Mouse (Mus musculus): Measurements from ENCODE around the gene Dnm2.
"Not testable (repeated sequence)": the region's sequence is repeated elsewhere in the genome, so short reads cannot be mapped to it uniquely, and the experiment has no call there.

Gene Dnm2

DNA sequence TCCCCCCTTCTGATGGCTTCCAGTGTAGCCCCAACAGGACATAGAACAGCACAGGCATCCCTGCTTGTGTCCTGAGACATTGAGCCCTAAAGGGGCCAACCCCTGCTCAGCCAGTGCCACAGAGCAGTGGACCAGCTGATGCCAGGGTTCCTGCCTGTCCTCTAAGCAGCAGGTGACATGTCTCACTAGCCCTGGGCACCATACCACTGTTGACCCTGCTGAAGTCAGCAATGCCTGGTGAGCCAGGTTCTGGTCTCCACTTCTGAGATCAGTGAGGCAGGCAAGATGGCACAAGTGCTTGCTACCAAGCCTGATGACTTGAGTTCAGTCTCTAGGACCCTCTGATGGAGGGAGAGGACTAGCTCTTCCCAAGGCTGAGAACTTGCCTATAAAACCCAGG lies 81.1 kb downstream of the Dnm2 start:
- no peak for DNase-seq (ENCODE audit: low spot score in 2 of 2)

DNA sequence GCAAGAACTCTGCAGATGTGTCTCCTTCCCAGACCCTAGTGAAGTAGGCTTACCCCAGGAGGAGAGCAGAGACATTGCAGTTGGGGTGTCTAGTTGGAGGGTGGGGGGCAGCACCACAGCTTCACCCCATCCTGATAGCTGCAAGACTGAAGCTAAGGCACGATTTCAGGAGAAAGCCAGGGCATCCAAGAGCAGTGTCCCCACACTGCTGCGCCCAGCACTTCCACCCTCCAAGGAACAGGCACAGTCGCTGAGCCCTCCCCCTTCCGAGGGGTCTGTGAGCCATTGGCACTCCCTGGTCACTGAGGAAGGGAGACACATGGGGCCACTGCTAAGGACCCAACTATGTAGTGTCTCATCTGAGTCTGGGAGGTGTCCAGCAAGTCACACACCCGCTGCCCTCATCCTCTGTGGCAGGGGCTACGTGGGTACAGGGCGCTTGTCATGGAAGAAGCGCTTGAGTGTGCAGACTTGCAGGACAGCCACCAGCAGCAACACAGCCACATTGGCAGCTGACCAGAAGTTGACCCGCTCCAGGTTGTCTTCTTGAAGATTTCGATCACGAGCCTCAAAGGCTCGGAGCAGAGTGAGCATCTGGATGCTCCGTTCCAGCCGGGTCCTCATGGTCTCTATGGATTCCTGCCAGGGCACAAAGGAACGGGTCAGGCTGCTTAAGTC lies 83.2 kb downstream of the Dnm2 start:
- DNase-seq (ENCODE audit: low spot score in 2 of 2), result no peak

DNA sequence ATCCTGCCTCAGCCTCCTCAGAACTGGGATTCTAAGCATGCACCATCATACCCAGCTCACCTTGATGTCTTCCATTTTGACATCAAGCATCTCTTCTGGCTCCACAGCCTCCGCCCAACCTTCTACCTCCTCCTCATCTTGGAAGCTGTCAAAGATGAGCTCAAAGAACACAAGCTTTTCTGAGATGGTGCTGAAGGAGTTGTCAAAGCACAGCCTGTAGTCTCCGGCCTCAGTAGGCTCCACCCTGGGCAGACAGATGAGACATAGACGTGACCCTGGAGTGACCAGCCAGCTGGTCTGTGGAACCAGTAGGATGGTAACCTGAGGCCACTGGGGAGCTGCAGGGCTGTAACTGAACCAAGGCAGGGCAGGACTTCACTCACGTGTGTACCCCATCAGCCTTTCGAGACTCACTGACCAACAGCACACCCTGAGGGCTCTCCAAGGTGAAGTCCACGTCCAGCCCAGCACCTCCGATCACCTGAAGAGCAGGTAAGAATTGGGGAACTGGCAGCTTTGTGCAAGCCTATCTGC lies 84.2 kb downstream of the Dnm2 start:
- no peak for DNase-seq (ENCODE audit: low spot score in 2 of 2)

DNA sequence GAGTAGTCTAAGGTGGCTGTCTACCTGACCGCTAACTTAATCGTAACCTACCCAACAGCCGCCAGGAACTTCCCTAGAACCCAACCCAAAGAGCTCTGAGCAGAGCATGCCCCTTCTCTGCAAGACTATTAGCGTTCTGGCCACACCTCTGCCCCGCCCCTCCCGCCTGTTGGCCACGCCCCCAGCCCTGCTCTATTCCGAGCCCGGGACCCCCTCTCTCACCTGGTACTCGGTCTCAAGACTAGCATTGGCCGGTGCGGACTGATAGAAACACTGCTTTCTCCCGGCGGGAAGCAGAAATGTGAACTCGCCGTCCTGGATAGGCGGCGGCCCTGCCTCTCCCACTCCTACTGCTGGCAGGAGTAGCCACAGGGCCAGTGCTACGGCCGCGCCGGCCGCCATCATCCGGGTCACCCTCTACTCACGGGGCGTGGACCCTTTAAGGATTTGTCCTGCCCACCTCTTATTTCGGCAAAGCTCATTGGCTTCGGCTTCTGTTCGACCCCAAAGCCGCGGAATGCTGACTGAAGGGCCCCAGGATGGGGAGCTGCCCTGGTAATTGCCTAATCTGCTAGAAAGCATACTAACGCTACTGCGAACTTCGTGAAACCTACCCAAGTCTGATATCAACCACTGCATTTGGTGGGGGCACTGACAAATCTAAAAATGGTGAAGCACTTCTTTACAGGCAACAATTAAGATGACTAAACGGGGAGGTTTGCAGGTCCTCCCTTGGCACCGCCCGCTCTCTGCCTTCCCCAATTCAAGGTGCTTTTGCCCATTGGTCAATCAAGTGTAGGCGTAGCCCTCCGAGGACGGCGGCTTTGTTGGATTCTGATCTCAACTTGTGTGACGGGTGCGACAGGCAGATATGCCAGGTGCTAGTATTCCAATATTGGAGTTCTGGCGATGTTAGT lies 85.3 kb downstream of the Dnm2 start, which contains the start of gene Tmed1:
TSS of gene Tmed1 (minus strand) at position 481 of the 917 bp plus-strand sequence.
- peak; percentile 86 to 89 for DNase-seq (ENCODE audit: low spot score in 2 of 2)

DNA sequence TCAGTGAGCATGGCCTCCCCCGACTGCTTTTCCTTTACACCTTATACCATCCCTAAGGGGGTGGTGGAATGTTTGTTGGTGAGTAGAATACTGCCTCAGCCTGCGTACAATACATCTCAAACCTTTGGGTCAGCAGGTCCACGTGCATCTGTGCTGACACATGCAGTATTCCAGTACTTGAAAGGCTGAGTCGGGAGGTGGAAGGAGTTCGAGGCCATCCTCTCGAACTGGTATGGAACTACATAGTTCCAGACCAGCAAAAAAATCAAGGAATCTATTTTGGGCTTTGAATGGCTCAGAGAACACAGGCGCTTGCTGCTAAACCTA lies 85.9 kb downstream of the Dnm2 start:
- no peak for DNase-seq (ENCODE audit: low spot score in 2 of 2)

DNA sequence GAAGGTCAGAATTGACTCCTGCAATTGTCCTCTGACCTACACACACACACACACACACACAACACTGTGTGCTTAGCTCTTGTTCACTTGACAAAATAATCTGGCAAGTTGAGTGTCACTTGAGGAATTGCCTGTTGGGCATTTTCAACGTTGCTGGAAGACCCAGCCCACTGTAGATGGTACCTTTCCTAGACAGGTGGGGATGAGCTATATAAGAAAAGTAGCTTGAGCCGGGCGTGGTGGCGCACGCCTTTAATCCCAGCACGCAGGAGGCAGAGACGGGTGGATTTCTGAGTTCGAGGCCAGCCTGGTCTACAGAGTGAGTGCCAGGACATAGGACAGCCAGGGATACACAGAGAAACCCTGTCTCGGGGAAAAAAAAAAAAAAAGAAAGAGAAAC lies 86.3 kb downstream of the Dnm2 start:
- no peak for DNase-seq (ENCODE audit: low spot score in 2 of 2)

DNA sequence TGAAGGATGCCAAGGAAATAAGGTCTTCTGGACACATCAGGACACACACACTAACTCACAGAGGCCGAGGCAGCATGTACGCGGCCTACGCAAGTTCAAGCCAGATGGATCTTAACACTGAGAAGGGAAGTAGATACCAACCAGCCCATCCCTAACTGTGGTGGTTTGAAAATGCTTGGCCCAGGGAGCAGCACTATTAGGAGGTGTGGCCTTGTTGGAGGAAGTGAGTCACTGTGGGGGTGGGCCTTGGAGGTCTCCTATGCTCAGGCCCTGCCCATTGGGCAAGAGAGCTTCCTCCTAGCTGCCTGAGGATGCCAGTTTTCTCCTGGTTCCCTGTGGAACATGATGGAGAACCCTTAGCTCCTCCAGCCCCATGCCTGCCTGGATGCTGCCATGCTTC lies 88.8 kb downstream of the Dnm2 start:
- DNase-seq (ENCODE audit: low spot score in 2 of 2), result no peak

DNA sequence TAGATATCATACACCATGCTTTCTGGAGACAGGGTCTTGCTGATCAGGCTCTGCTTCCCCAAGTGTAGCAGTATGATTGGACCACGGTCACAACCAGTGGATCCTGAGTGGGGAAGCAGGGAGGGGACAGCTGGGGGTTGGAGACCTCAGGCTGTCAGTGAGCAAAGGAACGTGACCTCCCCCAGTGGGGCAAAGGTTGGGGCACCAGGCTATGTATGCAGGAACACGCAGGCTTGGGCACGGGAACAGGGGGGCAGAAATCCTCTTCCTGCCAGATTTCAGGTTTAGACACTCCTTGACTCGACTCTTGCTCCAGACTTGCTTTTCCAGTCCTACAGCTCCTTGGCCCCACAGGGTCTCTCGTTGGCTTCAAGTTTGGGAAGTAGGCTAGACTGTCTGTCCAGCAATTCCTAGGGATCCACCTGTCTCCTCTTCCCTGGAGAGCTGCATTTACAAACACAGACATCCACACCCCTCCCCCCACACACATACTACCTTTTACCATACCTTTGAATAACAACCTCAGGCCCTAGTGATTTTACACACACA lies 93.3 kb downstream of the Dnm2 start:
- DNase-seq (ENCODE audit: low spot score in 2 of 2), result no peak

DNA sequence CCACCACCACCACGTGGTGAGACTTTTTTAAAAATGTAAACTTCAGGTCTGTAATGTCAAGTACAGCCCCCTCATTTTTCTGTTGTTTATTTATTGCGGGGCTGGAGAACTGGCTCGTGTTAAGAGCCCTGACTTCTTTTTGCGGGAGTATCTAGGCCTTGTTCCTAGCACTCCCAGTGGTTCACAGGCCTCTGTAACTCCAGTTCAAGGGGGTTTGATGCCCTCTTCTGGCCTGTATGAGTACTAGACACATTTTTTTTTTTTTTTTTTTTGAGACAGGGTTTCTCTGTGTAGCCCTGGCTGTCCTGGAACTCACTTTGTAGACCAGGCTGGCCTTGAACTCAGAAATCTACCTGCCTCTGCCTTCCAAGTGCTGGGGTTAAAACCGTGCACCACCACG lies 94.0 kb downstream of the Dnm2 start:
- DNase-seq (ENCODE audit: low spot score in 2 of 2), result not testable (repeated sequence)

DNA sequence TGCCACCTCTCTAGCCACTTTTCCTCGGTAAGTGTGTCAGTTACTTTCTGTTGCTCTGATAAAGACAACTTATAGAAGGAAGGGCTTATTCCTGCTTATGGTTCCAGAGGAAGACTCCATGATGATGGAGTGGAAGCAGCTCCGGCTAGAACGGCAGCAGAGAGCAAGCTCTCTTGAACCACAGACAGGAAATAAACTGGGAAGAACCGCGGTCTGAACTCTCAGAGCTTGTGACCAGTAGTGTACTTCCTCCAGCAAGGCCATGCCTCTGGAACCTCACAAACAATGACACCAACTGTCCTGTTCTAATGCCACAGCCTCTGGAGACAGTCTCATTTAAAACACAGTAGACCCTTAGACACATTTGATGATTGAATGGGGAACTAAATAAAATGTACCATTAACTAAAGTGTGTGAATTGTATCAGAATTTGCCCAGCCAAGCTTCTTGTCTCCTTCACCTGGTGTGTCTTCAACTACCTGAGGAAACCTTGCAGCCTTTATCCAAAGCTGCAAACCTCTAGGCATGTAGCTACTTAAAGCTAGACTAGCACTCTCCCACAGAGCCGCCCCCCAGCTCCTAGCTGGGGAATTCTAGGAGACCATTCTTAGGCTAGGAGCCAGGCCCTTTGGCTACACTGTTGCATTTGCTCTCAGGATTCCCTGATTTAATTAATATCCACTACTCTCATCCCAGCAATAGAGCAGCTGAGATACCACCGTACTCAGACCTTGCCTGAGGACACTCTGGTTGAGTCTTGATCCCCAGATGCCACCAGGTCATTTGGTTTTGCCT lies 100.6 kb downstream of the Dnm2 start:
- DNase-seq (ENCODE audit: low spot score in 2 of 2), result no peak

DNA sequence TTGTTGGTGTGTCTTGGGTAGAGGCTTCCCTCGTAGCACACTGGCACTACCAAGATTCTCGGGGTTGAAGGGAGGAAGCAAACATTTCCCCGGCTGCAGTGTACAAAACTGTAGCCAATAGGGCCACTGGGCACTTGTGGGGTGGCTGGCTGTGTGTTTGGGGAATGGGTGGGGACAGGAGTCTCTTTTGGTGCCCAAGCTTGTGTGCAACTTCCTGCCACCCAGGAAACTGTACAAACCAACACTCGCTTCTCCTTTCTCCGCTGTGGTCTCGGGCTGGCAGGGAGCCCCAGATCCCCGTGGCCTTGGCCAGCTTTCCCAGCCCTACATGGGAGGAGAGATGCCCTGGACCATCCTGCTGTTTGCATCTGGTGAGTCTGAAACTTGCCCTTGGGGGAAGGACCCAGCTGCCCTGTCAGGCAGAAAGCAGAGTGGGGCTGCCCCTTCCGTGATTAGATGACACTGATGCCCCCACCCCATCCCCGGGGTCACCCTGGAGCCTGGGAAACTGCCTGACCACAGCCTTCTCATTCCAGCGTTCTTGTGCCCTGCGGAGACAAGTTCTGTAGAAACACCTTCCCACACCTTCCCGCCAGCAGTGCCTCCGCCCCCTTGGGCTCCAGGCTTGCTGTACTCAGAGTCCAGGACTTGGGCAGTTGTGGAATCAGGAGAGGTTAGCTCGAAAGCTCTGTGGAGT lies 101.4 kb downstream of the Dnm2 start, which contains the start of gene AB124611:
TSS of gene AB124611 (plus strand) at position 240 of the 697 bp plus-strand sequence.
- no peak for DNase-seq (ENCODE audit: low spot score in 2 of 2)

DNA sequence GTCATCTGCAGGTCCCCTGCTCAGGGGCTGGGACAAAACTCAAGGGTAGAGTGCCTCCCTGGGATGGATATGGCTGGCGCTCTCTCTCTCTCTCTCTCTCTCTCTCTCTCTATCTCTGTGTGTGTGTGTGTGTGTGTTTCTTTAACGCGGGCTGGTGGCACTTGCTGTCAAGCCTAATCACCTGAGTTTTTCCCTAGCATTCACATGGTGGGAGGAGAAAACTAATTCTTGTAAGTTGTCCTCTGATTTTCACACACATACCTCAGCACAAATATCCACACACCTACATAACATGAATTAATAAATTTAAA lies 101.9 kb downstream of the Dnm2 start:
- no peak for DNase-seq (ENCODE audit: low spot score in 2 of 2)

DNA sequence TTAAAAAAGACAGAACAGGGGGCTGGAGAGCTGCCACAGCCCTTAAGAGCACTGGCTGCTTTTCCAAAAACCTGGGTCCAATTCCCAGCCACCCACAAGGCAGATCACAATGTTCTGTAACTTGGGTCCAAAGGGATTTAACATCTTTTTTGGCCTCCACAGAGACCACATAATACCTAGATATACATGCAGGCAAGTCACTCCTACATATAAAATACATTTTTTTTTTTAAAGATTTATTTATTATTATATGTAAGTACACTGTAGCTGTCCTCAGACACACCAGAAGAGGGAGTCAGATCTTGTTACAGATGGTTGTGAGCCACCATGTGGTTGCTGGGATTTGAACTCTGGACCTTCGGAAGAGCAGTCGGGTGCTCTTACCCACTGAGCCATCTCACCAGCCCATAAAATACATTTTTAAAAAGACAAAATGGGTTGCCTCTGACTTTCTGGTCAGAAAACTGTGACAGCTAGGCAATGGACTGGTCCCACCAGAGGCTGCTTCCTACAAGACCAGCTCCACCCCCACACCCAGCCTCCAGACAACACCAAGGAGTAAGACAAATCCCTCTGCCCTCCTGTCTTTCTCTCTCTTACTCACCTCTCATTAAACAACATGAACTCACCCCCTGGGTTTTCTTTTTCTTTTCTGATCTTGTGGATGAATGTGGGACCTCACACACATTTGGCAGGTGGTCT lies 102.5 kb downstream of the Dnm2 start:
- DNase-seq (ENCODE audit: low spot score in 2 of 2), result no peak

DNA sequence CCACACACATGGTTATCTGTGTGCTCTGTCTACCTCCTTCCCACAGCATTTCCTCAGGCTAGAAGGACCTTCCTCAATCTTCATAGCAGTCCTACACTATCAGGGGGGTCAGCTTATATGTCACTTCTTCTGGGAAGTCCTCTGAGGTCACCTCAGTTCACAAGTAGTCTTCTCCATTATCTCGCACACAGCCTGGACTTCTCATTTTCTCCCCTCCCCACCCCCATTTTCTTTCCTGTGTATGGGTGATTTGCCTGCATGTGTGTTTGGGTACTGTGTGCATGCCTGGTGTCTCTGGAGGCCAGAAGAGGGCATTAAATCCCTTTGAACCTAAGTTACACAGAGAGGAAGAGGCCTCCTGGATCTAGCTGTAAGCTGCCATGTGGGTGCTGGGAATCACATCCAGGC lies 103.2 kb downstream of the Dnm2 start:
- DNase-seq (ENCODE audit: low spot score in 2 of 2), result no peak

DNA sequence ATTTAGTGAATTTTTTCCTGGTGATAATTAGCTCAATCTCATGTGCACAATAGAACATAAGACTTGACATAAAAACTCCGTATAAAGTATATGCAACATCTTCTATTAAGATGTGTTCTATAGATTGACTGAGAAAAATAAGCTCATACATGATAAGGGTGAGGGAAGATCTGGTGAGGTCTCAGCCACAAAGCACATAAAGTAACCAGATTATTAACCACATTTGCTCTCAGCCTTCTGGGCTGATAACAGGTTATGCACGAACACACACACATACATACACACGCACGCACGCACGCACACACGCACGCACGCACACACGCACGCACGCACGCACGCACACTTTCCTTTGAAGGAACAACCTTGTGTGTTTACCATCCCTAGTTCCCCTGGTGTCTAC lies 111.8 kb downstream of the Dnm2 start:
- no peak for DNase-seq (ENCODE audit: low spot score in 2 of 2)

DNA sequence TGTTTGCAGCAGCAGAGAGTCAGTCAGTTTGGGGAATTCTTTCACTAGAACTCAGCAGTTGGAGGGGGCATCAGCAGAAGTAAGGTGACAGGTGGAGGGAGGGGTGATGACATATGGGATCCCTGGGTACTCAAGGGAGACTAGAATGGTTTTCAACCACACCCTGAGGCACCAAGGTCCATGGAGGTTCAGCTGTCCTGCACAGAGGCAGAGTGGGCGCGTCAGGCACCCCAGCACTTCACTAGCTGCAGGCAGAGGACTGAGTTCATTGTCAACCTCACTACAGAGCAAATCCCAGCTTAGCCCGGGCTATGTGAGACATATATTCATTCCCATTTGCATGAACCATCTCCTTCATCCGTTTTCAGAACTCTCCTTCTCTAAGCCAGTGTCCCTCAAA lies 112.3 kb downstream of the Dnm2 start:
- DNase-seq (ENCODE audit: low spot score in 2 of 2), result no peak

DNA sequence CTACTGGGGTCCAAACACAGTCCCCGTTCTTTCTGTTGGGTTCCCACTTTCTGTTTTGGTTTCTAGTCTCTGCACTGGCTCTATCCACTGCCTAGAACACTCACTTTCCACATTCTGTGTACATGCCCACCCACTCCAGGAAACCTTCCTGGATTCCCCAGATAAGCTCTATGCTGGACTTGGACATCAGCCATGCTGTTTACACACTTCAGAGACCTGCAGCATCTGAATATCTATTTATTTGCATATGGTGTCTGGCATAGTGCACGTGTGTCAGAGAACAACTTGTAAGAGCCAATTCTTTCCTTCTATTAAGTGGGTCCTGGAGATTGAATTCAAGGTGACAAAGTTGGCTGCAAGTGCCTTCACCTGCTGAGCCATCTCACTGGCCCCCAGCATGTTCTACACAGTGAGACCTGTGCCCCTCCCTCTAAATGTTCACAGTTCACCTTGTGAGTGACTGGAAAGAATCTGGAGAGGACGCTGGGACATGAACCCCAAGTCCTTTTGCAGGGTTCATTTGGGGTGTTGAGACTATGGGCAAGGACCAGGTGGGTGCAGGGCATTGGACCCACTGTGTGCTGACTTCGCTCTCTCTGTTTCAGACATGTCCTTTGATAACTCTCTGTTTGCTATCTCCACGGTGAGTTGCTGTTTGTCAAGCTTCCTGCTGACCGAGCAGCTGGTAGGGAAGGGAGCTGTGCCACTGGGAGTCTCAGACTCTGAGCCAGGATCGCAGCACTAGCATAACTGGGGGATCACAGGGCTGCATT lies 115.5 kb downstream of the Dnm2 start:
- DNase-seq (ENCODE audit: low spot score in 2 of 2), result no peak

DNA sequence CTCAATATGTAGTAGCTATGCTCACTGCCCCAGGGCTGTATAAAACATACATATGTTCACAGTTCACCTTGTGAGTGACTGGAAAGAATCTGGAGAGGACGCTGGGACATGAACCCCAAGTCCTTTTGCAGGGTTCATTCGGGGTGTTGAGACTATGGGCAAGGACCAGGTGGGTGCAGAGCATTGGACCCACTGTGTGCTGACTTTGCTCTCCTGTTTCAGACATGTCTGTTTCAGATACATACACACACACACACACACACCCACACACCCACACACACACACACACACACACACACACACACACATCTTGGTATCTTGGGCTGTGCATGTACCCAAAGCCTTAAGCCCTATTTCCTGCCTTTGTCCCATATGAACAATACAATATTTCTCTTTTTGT lies 117.3 kb downstream of the Dnm2 start:
- DNase-seq (ENCODE audit: low spot score in 2 of 2), result not testable (repeated sequence)

DNA sequence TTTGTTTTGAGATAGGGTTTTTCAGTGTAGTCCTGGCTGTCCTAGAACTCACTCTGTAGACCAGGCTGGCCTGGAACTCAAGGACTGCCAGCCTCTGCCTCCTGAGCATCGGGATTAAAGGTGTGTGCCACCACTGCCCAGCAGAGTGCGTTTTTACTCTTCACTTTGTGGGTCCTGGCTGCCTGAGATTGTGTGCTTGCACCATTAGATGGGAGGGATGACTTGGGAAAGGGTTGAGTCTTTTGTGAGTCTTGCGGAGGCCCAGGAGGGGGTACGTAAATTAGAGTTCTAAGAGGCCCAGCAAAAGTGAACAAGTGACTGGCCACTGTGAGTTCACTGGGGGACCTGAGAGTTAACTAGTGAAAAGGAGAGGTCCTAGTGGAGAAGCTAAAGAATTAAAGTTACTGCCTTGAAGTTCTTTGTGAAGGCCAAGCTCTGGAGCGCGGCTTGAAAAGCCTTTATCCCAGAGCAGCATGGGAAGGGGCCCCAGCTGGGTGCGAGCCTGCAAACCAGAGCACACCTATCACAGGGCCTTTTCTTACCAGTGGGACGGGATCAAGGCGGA lies 120.7 kb downstream of the Dnm2 start:
- no peak for DNase-seq (ENCODE audit: low spot score in 2 of 2)
